Mouse (Mus musculus) ES-E14 (cell line): ENCODE data around the gene Hist1h3d.

Experiments
- CHD2 ChIP-seq: IDR thresholded peaks from 2 replicates; pipeline ENCODE4 v1.6.1; 2014; ENCODE audit warnings: mild to moderate bottlenecking, low read depth, low read length, inconsistent platforms
- HCFC1 ChIP-seq: IDR thresholded peaks from 2 replicates; pipeline ENCODE4 v1.6.1; 2012; ENCODE audit warnings: low read length, inconsistent platforms, borderline replicate concordance; ENCODE audit not compliant: insufficient read depth
- MAFK ChIP-seq: IDR thresholded peaks from 2 replicates; pipeline ENCODE4 v1.6.1; 2014; ENCODE audit warnings: mild to moderate bottlenecking, low read depth, low read length, inconsistent platforms; ENCODE audit not compliant: insufficient read depth
- ZC3H11A ChIP-seq: IDR thresholded peaks from 2 replicates; pipeline ENCODE4 v1.6.1; 2012; ENCODE audit warnings: low read depth, mild to moderate bottlenecking, inconsistent platforms, low read length, borderline replicate concordance
- ZNF384 ChIP-seq: IDR thresholded peaks from 2 replicates; pipeline ENCODE4 v1.6.1; 2012; ENCODE audit warnings: low read depth, low read length, inconsistent platforms

DNA sequence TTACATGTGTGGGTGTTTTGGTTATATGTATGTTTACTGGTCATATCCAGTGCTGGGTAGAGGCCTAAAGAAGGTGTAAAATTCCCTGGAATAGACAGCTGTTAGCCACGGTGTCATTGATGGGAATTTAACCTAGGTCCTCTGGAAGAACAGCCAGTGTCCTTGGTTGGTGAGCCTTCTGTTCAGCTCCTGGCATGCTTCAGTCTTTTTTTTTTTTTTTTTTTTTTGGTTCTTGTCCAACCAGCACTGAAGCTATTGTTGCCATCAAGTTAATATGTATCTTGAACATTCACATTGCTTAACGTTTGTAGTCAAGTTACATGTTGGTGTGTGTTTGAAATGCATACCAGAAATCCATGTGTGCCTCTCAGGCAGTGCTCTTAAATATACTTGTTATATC is 11.1 kb upstream of the Hist1h3d start:
- TF ChIP-seq ZC3H11A (no peak), MAFK (no peak), ZNF384 (no peak), CHD2 (no peak), HCFC1 (no peak)
